Mouse (Mus musculus): ENCODE measurements around the gene Gpi1. TPM values are rescaled to one million over a fixed set of nuclear protein-coding genes. Genes with fewer than 3 reads are reported as not detected.
A peak's percentile ranks its signal among the peaks of the same experiment; 100 is the strongest.

Gene Gpi1
- polyA plus RNA-seq, 1 experiment from 2014 or later = 313 TPM

DNA sequence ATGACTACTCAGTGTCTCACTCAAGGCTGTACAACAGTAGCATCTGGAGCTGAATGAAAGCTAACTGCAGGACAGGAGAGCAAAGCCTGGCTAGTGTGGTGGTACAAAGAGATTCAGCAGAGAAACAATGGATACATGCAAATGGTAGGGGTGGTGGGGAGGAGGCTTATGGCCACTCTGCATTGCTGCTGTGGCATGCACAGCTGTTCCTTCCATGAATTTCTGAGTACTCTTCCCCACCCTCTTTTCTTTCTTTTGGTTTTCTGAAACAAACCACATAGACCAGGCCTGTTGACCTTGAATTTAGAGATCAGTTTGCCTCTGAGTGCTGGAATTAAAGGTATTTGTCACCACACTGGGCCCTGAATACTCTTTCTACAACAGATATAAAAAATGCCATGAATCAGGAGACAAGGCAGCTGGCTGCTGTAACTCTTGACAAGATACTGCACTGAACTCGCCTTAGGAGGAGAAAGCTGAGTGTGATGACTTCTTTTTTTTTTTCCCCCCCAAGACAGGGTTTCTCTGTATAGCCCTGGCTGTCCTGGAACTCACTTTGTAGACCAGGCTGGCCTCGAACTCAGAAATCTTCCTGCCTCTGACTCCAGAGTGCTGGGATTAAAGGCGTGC, 16.8 kb upstream of the Gpi1 start:
- no peak overlapping the region for H3K27ac ChIP-seq
- H3K4me1 ChIP-seq (replicated peaks) = no peaks in the 10 kb centered on the region
- DNase-seq (ENCODE audit: low spot score) = no peak
- H3K27me3 ChIP-seq (ENCODE audit: insufficient read depth, poor library complexity, severe bottlenecking) = no peaks in the 10 kb centered on the region
- H3K9me3 ChIP-seq = no peaks in the 10 kb centered on the region
- H3K36me3 ChIP-seq = peaks cover 74% of the 10 kb centered on the region
- WGBS = 86% methylated on average over 3 of the region's 3 CpGs
- H3K4me3 ChIP-seq = no peak overlapping the region

DNA sequence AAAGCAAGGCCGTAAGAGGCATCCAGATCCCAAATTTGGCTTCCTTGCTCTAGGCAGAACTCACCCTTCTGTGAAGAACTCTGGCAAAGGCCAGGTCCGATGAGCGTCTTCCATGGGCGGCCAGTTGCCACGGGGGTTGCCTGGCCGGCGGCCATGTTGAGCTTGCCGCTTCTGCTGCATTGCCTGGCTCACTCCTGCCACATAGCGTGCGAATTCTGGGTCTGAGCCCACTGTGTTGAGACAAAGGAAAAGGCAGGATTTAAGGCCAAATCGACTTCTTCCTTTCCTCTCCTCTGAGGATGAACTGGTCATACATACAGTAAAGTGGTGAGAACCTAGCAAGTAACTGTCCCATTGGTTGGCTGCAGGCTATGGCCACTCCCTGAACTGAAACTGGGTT, 12.0 kb upstream of the Gpi1 start:
- WGBS = 94% methylated on average over 11 of the region's 11 CpGs
- H3K4me3 ChIP-seq = no peak overlapping the region
- no peaks in the 10 kb centered on the region for H3K9me3 ChIP-seq
- DNase-seq (ENCODE audit: low spot score) = no peak
- no peaks in the 10 kb centered on the region for H3K4me1 ChIP-seq (replicated peaks)
- peaks cover 80% of the 10 kb centered on the region for H3K36me3 ChIP-seq
- H3K27ac ChIP-seq = no peak overlapping the region
- H3K27me3 ChIP-seq (ENCODE audit: insufficient read depth, poor library complexity, severe bottlenecking) = no peaks in the 10 kb centered on the region

DNA sequence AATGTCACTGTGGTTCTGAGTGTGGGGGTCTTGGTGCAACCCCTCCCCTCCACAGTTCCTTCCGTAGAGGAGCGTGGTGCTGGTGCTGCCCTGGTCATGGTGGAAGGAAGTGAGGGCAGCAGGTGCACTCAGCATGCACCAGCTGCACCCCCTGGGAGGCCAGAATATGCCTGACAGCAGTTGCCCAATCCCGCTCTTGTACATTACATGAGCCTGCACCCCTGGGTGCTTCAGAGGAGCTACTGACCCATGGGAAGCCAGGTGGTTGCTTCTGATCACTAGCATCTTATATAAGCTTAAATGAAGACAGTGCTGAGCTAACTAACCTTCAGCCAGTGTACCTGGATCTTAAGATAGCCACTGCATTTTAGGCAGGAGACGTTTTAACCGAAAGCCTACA, 8.0 kb upstream of the Gpi1 start:
- H3K27me3 ChIP-seq (ENCODE audit: insufficient read depth, poor library complexity, severe bottlenecking) = no peaks in the 10 kb centered on the region
- 93% methylated on average over 5 of the region's 5 CpGs for WGBS
- H3K27ac ChIP-seq = no peak overlapping the region
- no peaks in the 10 kb centered on the region for H3K9me3 ChIP-seq
- no peak overlapping the region for H3K4me3 ChIP-seq
- DNase-seq (ENCODE audit: low spot score) = no peak
- peaks cover 62% of the 10 kb centered on the region for H3K36me3 ChIP-seq
- H3K4me1 ChIP-seq (replicated peaks) = peaks cover 15% of the 10 kb centered on the region

DNA sequence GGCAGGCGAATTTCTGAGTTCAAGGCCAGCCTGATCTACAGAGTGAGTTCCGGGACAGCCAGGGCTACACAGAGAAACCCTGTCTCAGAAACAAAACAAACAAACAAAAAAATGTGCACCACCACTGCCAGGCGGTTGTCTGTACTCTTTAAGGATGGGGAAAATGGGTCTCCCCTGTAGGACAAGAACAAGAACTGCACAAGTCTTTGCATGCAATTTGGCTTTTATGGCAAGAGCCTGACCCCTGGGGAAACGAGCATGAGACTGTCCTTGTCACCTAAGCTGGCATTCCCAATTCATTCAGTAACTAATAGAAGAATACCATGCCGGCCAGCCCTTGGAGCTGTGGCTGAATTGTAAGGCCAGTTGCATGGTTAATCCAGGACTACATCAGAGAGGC, 5.5 kb upstream of the Gpi1 start:
- 86% methylated on average over 5 of the region's 5 CpGs for WGBS
- Histone ChIP-seq H3K27me3 (ENCODE audit: insufficient read depth, poor library complexity, severe bottlenecking) (no peaks in the 10 kb centered on the region), H3K4me1 (replicated peaks) (peaks cover 17% of the 10 kb centered on the region), H3K36me3 (peaks cover 47% of the 10 kb centered on the region), H3K9me3 (no peaks in the 10 kb centered on the region), H3K4me3 (no peak overlapping the region), H3K27ac (no peak overlapping the region)
- no peak for DNase-seq (ENCODE audit: low spot score)

DNA sequence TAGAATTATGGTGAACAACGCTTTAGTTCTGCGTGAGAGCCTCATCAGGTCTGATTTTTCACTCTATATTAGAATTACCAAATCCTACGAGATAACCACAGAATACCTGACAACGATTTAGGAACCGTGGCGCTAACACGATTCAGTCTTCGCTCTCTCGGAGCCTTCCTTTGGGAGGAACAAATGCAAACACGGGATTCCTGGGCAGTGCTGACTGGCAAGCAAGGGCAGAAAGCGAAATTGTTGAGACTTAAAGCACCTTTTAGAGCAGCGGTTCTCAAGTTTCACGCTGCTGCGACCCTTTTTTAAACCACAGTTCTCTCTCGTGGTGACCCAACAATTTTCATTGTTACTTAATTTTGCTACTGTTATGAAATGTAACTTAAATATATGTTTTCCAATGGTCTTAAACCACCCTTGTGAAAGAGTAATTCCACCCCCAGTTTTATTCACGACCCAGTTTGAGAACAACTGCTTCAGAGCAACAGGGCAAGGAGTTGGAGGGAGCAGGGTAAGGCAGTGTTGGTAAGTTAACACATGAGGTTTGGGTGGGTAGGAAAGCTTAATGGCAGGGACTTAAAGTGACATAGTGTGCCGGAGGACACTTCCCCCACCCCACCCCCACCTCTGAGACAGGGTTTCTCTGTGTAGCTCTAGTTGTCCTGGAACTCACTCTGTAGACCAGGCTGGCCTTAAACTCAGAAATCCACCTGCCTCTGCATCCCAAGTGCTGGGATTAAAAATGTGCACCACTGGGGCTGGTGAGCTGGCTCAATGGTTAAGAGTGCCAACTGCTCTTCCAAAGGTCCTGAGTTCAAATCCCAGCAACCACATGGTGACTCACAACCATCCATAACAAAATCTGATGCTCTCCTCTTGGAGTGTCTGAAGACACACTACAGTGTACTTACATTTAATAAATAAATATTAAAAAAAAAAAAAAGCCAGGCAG, 4.8 kb upstream of the Gpi1 start:
- WGBS = 3% methylated on average over 17 of the region's 17 CpGs
- H3K27ac ChIP-seq = peak overlapping the region; percentile 93

DNA sequence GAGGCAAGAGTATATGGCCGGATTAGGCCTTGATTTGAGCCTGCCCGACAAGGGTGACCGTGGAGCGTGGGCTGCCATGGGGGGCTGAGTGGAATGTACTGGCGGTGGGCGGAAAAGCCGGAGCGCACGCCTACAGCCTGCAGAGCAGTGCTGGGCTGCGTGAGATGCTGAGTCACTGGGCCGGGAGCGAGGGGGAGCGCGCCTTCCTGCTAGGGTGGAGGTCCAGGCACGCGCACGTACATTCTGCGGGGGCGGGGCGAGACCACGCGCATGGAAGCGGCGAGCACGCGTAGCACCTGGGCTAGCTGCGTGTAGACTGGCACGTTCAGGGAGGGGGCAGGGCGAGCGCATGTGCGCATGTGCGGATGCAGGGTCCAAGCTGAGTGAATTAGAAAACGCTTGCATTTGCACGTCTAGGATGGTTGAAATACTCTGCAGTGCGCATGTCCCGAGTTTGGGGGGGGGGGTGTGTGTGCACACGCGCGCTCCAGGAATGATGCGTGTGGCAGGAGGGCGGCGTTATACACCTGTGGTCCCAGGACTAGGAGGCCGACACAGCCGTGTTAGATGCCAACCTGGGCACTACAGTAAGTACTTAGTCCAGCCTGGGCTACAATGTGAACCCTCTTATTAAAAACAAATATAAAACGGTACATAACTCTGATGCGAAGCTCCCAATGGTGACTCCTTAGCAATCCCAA, 3.9 kb upstream of the Gpi1 start:
- under 1% methylated on average over 46 of the region's 46 CpGs for WGBS
- peaks cover 32% of the 10 kb centered on the region for H3K36me3 ChIP-seq
- H3K9me3 ChIP-seq = no peaks in the 10 kb centered on the region
- H3K27me3 ChIP-seq (ENCODE audit: insufficient read depth, poor library complexity, severe bottlenecking) = no peaks in the 10 kb centered on the region
- H3K4me1 ChIP-seq (replicated peaks) = peaks cover 28% of the 10 kb centered on the region
- H3K27ac ChIP-seq = peak overlapping the region; percentile 93
- DNase-seq (ENCODE audit: low spot score) = peak; percentile 99
- peak overlapping the region; percentile 57 for H3K4me3 ChIP-seq

More for the DNA sequence above, 4.8 kb upstream of the Gpi1 start:
- H3K9me3 ChIP-seq = no peaks in the 10 kb centered on the region
- peaks cover 40% of the 10 kb centered on the region for H3K36me3 ChIP-seq
- H3K4me3 ChIP-seq = peak overlapping the region; percentile 57
- peak; percentile 41 for DNase-seq (ENCODE audit: low spot score)
- no peaks in the 10 kb centered on the region for H3K27me3 ChIP-seq (ENCODE audit: insufficient read depth, poor library complexity, severe bottlenecking)
- H3K4me1 ChIP-seq (replicated peaks) = peaks cover 22% of the 10 kb centered on the region

DNA sequence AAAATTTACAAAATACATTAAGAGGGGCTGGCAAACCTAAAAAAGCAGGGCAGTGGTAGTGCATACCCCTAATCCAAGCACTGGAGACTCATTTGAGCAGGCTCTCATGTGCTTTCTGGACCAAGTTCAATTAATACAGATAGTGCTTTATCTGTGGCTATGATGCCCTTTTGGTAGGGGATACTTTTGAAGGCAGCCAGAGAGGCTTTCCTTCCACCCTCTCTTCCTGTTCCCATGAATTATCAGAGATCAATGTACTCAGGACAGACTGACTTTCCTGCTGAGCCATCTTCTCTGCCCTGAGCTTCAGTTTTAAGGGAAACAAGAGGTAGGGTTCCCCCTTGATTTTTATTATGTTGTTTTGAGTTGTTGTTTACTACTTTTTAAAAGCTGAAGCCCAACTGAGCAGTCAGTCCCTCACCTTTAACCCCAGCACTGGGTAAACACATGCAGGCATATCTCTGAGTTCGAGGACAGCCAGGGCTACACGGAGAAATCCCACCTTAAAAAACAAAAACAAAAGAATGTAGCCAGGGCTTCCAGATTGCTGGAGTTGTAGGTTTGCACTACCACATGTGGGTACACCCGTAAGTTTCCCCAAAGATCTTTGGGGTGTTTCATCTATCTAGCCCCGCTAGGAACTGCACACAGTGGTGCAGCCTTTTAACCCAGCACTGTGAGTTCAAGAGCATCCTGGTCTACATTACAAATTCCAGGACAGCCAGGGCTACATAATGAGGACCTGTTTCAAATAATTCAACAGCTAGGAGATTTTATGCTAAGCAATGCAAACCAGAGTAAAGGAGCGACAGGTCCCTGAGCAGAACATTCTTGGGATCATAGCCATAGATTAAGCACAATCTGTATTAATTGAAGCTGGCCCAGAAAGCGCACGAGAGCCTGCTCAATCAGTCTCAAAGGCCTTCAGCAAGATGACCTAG, 2.9 kb upstream of the Gpi1 start:
- 45% methylated on average over 7 of the region's 7 CpGs for WGBS
- no peak for DNase-seq (ENCODE audit: low spot score)
- Histone ChIP-seq H3K27ac (peak overlapping the region; percentile 93), H3K4me3 (peak overlapping the region; percentile 57), H3K27me3 (ENCODE audit: insufficient read depth, poor library complexity, severe bottlenecking) (no peaks in the 10 kb centered on the region), H3K4me1 (replicated peaks) (peaks cover 38% of the 10 kb centered on the region), H3K9me3 (no peaks in the 10 kb centered on the region), H3K36me3 (peaks cover 29% of the 10 kb centered on the region)

DNA sequence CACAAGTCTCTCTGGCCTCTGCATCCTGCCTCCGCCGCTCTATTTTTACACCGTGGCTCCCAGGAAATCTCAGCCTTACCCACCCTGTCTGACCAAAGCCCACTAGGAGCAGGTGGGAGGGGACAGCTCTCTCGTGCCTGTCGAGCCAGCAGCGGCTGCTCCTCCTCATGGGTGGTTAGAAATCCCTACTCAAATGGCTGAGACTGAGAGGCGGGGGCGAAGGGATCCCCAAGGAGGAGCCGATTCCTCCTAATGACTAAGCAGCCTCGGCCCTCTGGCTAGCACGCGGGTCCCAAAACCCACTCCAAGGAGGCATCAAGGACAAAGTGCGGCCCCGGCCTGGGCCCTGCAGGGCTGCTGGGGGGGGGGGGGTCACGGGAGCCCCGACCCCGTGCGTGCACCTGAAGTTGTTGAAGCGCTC, 435 bp downstream of the Gpi1 start:
- 1% methylated on average over 19 of the region's 19 CpGs for WGBS
- H3K9me3 ChIP-seq = no peaks in the 10 kb centered on the region
- H3K36me3 ChIP-seq = peaks cover 41% of the 10 kb centered on the region
- H3K4me3 ChIP-seq = peak overlapping the region; percentile 69
- peaks cover 49% of the 10 kb centered on the region for H3K4me1 ChIP-seq (replicated peaks)
- DNase-seq (ENCODE audit: low spot score) = peak; percentile 70
- no peaks in the 10 kb centered on the region for H3K27me3 ChIP-seq (ENCODE audit: insufficient read depth, poor library complexity, severe bottlenecking)
- H3K27ac ChIP-seq = peak overlapping the region; percentile 92

DNA sequence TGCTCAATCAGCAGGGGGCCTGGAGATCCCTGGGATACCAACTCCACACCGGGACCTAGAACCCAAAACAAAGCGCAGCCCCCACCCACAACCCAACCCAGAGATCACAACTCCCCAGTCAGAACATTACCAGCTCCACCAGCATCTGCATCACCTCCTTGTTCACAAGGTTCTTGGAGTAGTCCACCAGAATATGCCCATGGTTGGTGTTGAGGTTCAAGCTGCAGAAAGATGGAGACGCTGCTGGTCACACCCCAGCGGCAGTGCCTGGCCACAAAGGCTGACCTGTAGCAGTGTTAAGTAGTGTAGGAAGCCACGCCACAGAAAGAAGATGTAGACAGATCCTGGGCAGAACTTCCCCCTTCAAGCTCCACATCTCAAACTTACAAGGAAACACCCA, 983 bp downstream of the Gpi1 start:
- peak overlapping the region; percentile 69 for H3K4me3 ChIP-seq
- peaks cover 46% of the 10 kb centered on the region for H3K36me3 ChIP-seq
- H3K9me3 ChIP-seq = no peaks in the 10 kb centered on the region
- H3K27me3 ChIP-seq (ENCODE audit: insufficient read depth, poor library complexity, severe bottlenecking) = no peaks in the 10 kb centered on the region
- no peak for DNase-seq (ENCODE audit: low spot score)
- 21% methylated on average over 5 of the region's 5 CpGs for WGBS
- H3K4me1 ChIP-seq (replicated peaks) = peaks cover 47% of the 10 kb centered on the region
- H3K27ac ChIP-seq = peak overlapping the region; percentile 92

DNA sequence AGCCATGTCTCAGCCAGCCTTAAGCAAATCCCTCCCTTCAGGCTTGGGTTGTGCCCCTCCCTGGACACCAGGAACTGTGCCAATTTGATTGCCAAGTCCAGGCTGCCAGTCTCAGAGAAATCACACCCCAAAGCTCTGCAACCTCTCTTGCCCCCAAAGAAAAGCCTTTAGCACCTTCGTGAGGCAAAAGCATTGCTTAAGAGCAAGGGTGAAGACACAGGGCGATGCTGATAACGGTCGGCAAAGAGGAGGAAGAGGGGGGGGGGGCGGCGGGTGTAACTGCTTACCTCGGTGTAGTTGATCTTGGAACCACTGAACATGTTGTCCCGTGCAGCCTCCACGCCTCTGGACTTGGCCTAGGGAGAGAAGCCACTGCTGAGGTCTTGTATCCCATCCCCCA, 1.5 kb downstream of the Gpi1 start:
- Histone ChIP-seq H3K27ac (peak overlapping the region; percentile 92), H3K4me3 (peak overlapping the region; percentile 69), H3K4me1 (replicated peaks) (peaks cover 44% of the 10 kb centered on the region), H3K36me3 (peaks cover 51% of the 10 kb centered on the region), H3K9me3 (no peaks in the 10 kb centered on the region), H3K27me3 (ENCODE audit: insufficient read depth, poor library complexity, severe bottlenecking) (no peaks in the 10 kb centered on the region)
- 66% methylated on average over 9 of the region's 9 CpGs for WGBS
- DNase-seq (ENCODE audit: low spot score) = no peak

DNA sequence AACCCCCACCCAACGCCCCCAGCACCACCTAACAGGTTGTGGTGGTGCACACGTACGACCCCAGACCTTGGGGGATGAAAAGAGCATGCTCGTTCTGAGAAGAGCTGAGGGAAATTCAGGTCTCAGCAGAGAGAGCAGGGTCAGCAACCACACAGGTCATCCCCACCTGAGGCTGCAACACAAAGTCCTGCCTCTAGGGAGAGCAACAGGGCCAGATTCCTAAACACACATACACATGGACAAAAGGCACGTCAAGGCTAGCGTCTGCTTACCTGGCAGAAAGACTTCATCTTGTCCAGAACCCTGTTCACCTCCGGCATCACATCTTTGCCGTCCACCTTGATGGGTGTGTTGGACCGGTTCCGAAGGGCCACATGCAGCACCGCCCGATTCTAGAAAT, 3.3 kb downstream of the Gpi1 start:
- H3K9me3 ChIP-seq = 0 out of 2 replicates have a peak, but pooled peaks cover 4% of the 10 kb centered on the region
- WGBS = 93% methylated on average over 12 of the region's 12 CpGs
- H3K4me3 ChIP-seq = no peak overlapping the region
- H3K27me3 ChIP-seq (ENCODE audit: insufficient read depth, poor library complexity, severe bottlenecking) = no peaks in the 10 kb centered on the region
- peaks cover 69% of the 10 kb centered on the region for H3K36me3 ChIP-seq
- H3K27ac ChIP-seq = no peak overlapping the region
- peaks cover 39% of the 10 kb centered on the region for H3K4me1 ChIP-seq (replicated peaks)
- no peak for DNase-seq (ENCODE audit: low spot score)

DNA sequence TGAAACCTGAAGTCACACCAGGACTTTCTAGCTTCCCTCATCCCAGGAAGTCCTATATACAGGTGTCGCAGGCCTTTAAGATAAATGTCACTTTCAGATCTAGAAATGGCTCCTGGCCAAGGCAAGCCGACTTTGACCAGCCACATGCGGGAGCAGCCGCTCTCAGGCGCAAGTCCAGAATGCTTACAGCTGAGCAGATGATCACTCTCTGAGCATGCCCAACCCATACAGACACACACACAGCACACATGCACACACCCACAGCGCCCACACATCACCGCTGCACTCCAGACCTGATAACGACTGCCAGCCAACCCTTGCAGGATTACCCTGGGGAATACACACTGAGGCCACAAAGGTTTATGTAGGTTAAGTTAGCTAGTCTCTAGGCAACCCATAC, 4.0 kb downstream of the Gpi1 start:
- Histone ChIP-seq H3K27me3 (ENCODE audit: insufficient read depth, poor library complexity, severe bottlenecking) (no peaks in the 10 kb centered on the region), H3K36me3 (peaks cover 76% of the 10 kb centered on the region), H3K4me3 (no peak overlapping the region), H3K9me3 (0 out of 2 replicates have a peak, but pooled peaks cover 4% of the 10 kb centered on the region), H3K27ac (no peak overlapping the region), H3K4me1 (replicated peaks) (peaks cover 39% of the 10 kb centered on the region)
- DNase-seq (ENCODE audit: low spot score) = no peak
- WGBS = 90% methylated on average over 8 of the region's 8 CpGs

All from hindbrain, embryonic 10.5 days (tissue).